Mouse (Mus musculus) kidney, adult 8-10 months (tissue): ENCODE data around the gene Mrs2.
"Not testable (repeated sequence)": the region's sequence is repeated elsewhere in the genome, so short reads cannot be mapped to it uniquely, and the experiment has no call there.

ENCODE experiments used
- DNase-seq, 2 experiments: peaks; one replicate each; pipeline ENCODE4 v3.0.0; 2022

Mrs2 gene

GRCm38 (mm10) chr13:24977820-24978342, 42.3 kb downstream of the Mrs2 start:
- DNase-seq = peak; percentile 86 to 89

- DNase-seq = no peak
Observed at GRCm38 (mm10) chr13:24976384-24976783, 43.8 kb downstream of the Mrs2 start.

- DNase-seq = not testable (repeated sequence)
Observed at GRCm38 (mm10) chr13:24971776-24972175, 48.4 kb downstream of the Mrs2 start.

DNA sequence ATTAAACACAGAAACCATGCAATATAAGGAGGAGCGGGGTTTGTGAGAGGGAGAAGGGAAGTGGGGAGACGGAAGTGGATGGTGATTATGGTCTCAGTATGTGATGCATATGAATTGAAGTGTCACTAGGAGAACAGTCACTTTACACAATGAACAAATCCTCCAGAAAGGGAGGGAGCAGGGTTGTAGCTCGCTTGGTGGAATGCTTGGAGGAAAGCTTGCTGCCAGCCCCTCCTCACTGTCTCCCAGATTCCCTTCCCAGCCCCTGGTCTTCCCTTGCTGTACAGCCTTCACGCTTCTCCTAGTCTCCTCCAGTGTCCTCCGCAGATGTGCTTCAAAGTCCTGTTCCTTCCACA, 54.4 kb downstream of the Mrs2 start:
- DNase-seq = no peak

GRCm38 (mm10) chr13:24965130-24965845, 54.9 kb downstream of the Mrs2 start:
- no peak for DNase-seq

GRCm38 (mm10) chr13:24962119-24962518, 58.1 kb downstream of the Mrs2 start:
- DNase-seq = no peak

DNA sequence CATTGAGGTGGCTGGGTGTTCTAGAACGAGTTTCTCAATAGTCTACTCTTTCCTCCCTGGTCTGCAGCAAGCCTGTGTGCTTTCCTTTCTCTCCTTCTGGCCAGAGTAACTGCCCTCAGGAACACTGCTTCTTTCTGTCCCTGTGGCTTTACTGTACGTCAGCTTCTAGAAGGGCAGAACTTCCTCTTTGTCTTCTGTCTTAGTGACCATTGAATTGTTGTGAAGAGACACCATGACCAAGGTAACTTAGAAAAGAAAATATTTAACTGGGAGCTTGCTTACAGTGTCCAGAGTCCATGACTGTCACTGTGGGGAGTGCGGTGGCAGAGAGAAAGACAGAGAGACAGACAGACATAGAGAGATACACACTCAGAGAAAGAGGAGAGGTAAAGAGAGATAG, 60.1 kb downstream of the Mrs2 start:
- DNase-seq = peak; percentile 21 to 29

GRCm38 (mm10) chr13:24958671-24959070, 61.5 kb downstream of the Mrs2 start:
- no peak for DNase-seq

- DNase-seq = no peak
Observed at GRCm38 (mm10) chr13:24955500-24955899, 64.7 kb downstream of the Mrs2 start.

- no peak for DNase-seq
Observed at GRCm38 (mm10) chr13:24955091-24955490, 65.1 kb downstream of the Mrs2 start.

DNA sequence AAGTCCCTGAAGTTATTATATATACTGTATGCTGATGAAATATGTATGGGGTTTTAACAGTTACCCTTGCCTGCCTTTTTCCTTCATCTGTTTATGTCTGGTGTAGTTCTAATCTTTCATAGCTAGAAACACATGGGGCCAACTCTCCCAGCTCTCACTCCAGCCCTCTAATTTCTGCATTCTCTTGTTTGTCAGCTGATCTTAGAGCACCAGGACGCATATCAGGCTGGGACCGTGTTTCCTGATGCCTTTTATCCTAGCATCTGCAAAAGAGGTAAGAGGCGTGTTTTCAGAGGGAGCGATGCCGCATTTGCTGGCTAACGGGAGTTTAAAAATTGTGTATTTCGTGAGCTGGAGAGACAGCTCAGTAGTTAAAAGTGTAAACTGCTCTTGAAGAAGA, 67.5 kb downstream of the Mrs2 start:
- no peak for DNase-seq

GRCm38 (mm10) chr13:24948870-24949269, 71.3 kb downstream of the Mrs2 start:
- DNase-seq = no peak

- no peak for DNase-seq
Observed at GRCm38 (mm10) chr13:24947158-24947557, 73.0 kb downstream of the Mrs2 start.

- DNase-seq = no peak
Observed at GRCm38 (mm10) chr13:24945567-24945966, 74.6 kb downstream of the Mrs2 start.

DNA sequence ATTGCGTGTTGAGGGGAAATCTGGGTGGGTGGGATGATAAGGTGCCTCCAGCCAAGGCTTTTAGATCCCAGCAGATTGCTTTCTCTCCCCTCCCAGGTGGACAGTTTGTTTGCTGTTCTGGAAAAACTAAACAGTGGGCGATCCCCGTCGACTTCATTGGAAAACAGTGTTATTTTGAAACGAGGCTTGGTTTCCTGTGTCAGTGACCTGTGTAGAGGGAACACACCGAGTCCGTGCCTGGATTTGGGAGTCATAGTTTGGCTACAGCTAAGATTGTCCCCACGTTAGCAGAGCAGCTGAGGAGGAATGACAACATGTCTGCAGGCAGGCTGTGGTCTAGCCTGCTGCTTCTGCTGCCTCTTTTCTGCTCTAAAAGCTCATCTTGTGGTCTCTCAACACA, 76.9 kb downstream of the Mrs2 start:
- no peak for DNase-seq

DNA sequence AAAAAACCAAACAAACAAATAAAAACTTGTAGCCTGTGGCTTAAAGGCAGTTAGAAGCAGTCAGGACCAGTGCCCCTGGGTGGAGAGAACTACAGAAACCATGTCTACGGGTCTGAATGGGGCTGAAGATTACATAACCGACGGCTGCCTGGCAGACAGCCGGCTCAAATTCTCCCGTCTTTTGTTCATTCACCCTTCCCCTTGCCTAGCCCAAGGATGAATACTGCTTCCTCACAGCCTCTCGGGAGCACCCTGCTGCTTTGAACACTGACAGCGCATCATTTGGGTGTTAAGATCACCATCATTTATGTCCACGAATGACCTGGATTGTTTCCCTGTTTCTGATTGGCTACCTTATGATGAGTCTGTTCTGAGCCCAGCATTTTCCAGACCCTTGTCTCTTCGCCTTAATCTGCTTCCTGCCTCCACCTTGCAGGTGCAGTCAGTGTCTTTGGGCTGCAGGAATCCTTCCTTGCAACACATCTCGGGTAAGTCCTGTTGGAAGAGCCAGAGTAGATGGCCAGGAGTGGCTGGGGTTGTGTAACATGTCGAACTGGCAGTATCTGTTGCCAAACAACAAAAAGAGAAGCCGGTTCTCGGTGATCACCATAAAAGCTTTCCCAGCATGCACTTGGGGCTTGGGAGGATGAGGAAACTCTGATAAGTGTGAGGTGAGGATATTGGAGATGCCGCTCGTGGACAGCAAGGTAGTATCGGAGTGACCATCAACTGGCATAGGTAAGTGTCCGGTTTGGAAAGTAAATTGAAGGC, 77.5 kb downstream of the Mrs2 start, which contains the start of gene Gpld1:
Gpld1 (plus strand) TSS at position 641 of the 771 bp plus-strand sequence.
- no peak for DNase-seq

GRCm38 (mm10) chr13:24939472-24939871, 80.7 kb downstream of the Mrs2 start:
- DNase-seq = no peak

DNA sequence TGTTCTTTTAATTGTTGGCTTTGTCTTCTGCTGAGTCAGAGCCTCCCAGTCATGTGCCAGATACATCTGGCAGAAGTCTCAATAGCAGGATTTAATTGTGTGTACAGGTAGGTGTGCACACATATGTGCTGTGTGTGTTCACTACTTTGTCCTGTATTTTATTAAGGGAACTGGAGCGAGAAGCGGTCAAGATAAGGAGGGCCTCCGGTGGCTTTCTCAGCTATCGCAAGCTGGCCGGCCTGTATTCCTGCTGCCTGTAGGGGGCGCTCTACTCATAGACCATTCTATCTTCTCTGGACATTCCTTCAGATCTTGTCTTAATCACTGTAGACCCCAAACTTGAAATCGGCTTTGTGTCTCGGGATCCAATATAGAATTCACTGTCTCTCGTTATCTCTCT, 81.5 kb downstream of the Mrs2 start:
- DNase-seq = peak; percentile 68 to 82

- DNase-seq = peak in 1 of 2 experiments; percentile 32
Observed at GRCm38 (mm10) chr13:24937839-24938166, 82.4 kb downstream of the Mrs2 start.
